Mouse (Mus musculus) liver, embryonic 12.5 days (tissue): Measurements from ENCODE around the gene Pak6. TPM values are rescaled to one million over a fixed set of nuclear protein-coding genes. Genes with fewer than 3 reads are reported as not detected.
"Not testable (repeated sequence)": the region's sequence is repeated elsewhere in the genome, so short reads cannot be mapped to it uniquely, and the experiment has no call there.

Experiments
- ATAC-seq: fragments of 200-750 bp; cut with Nextera tagmentation; 2 replicates; pipeline ENCODE4 v1.8.0; 2017; ENCODE audit warnings: moderate number of reproducible peaks, mild to moderate bottlenecking, moderate library complexity
- H3K27ac ChIP-seq: fragments of 300-500 bp; sonication (generic); 2 replicates; pipeline ENCODE4 v1.5.1; 2016; ENCODE audit warnings: mild to moderate bottlenecking
- H3K27me3 ChIP-seq: fragments of 300-500 bp; sonication (generic); replicated peaks from 2 replicates; pipeline ENCODE4 v1.6.1; 2016; ENCODE audit warnings: mild to moderate bottlenecking, moderate library complexity
- H3K36me3 ChIP-seq: fragments of 300-500 bp; sonication (generic); 2 replicates; pipeline ENCODE4 v1.6.1; 2016; ENCODE audit warnings: mild to moderate bottlenecking, moderate library complexity
- H3K4me1 ChIP-seq: fragments of 300-500 bp; sonication (generic); 2 replicates; pipeline ENCODE4 v1.6.1; 2016
- H3K4me2 ChIP-seq: fragments of 300-500 bp; sonication (generic); 2 replicates; pipeline ENCODE4 v1.6.1; 2016; ENCODE audit warnings: mild to moderate bottlenecking, moderate library complexity
- H3K4me3 ChIP-seq: fragments of 300-500 bp; sonication (generic); 2 replicates; pipeline ENCODE4 v1.5.1; 2016; ENCODE audit warnings: mild to moderate bottlenecking, moderate library complexity
- H3K9ac ChIP-seq: fragments of 300-500 bp; sonication (generic); 2 replicates; pipeline ENCODE4 v1.6.1; 2016; ENCODE audit warnings: mild to moderate bottlenecking, moderate library complexity
- H3K9me3 ChIP-seq: fragments of 300-500 bp; sonication (generic); replicated peaks from 2 replicates; pipeline ENCODE4 v1.6.1; 2016; ENCODE audit warnings: mild to moderate bottlenecking, moderate library complexity
- WGBS: fragments of 180-500 bp; shearing (Covaris S2); methylation state at CpG from one replicate; pipeline ENCODE4 v1.1.7; 2016; ENCODE audit not compliant: insufficient replicate concordance; 5-methylcytosine and 5-hydroxymethylcytosine counted together
- polyA plus RNA-seq: library from polyadenylated mRNA; unstranded; fragments of >200 nt; fragmentation: Nextera tagmentation; extraction: Ambion mirVana; gene quantifications from 2 replicates; pipeline ENCODE4 v1.2.1, GENCODE M21; 2016

Pak6 gene
- polyA plus RNA-seq, 1 experiment from 2014 or later: 1.4 TPM

DNA sequence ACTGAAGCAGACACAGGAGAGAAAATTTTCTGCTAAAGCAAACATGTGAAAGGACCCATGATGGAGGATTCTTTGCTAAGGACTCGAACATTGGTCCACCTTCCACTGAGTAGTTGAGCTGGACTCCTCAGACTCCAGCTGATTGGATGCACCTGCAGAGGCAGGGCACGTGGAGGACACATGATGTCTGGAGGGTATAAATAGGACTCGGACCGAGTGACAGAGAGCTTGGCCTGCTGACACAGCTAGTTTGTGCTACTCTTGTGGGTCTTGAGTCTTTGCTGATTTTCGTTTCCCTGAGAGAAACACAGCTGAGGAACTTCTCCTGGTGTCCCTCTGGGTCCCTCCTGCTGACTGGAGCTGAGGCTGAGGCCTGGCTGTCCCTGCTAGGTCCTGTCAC, 16.4 kb upstream of the Pak6 start:
- no peak overlapping the region for H3K4me2 ChIP-seq
- no peaks in the 10 kb centered on the region for H3K4me1 ChIP-seq
- no peaks in the 10 kb centered on the region; the same call in 1 of the 2 replicates for H3K9me3 ChIP-seq
- H3K36me3 ChIP-seq: peaks cover 42% of the 10 kb centered on the region
- WGBS: 84% methylated on average over 5 of the region's 5 CpGs
- H3K27me3 ChIP-seq: no peaks in the 10 kb centered on the region
- no peak for ATAC-seq
- H3K27ac ChIP-seq: no peak overlapping the region
- H3K4me3 ChIP-seq: no peak overlapping the region
- no peak overlapping the region for H3K9ac ChIP-seq

DNA sequence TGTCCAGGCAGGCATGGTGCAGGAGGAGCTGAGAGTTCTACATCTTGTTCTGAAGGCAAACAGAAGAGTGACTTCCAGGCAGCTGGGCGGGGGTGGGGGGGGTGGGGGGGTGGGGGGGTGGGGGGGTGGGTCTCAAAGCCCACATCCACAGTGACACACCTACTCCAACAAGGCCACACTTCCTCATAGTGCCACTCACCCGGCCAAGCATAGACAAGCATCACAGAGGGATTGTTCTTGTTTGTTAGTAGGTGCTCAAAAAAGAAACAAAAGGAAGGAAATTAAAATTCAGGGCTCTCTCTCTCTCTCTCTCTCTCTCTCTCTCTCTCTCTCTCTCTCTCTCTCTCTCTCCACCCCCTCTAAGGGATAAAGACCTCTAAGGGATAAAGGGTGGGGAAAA, 12.4 kb upstream of the Pak6 start:
- not testable (repeated sequence) for H3K9me3 ChIP-seq, H3K36me3 ChIP-seq, H3K4me3 ChIP-seq, ATAC-seq, H3K9ac ChIP-seq, H3K27me3 ChIP-seq, H3K27ac ChIP-seq, H3K4me2 ChIP-seq, H3K4me1 ChIP-seq
- WGBS: 28% methylated on average over 2 of the region's 2 CpGs

DNA sequence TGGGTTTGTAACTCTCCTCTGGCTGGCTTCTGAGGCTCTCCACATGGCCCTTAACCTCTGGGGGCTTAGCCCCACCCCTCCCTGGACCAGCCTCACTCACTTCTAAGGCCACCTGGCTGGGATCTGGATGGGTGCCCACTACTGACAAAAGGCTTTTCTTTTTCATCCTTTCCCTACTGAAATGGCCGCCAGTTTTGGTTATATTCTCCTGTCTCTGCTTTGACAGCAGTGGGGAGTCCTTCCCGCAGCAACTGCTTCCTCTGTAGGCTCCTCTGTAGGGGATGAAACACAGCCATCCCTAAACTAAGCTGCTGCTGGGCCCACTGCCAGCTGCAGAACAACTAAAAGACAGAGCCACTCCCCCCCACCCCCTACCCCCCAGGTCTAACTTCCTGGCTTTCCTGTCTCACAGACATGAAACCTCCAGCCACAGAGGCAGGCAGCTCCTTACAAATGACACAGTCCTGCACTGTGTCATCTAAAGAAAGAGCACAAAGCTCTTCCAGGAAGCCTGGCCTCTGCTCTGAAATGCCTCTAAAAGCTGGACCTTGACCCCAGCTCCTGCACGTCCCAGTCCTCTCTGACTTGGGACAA, 6.3 kb upstream of the Pak6 start:
- no peaks in the 10 kb centered on the region for H3K9me3 ChIP-seq
- H3K36me3 ChIP-seq: no peaks in the 10 kb centered on the region
- peak overlapping the region; percentile 25; the same call in 1 of the 2 replicates for H3K9ac ChIP-seq
- no peak overlapping the region for H3K4me3 ChIP-seq
- H3K4me2 ChIP-seq: no peak overlapping the region
- H3K4me1 ChIP-seq: peaks cover 53% of the 10 kb centered on the region
- H3K27ac ChIP-seq: peak overlapping the region; percentile 74
- WGBS: 52% methylated on average over 3 of the region's 3 CpGs
- H3K27me3 ChIP-seq: no peaks in the 10 kb centered on the region
- ATAC-seq: no peak

DNA sequence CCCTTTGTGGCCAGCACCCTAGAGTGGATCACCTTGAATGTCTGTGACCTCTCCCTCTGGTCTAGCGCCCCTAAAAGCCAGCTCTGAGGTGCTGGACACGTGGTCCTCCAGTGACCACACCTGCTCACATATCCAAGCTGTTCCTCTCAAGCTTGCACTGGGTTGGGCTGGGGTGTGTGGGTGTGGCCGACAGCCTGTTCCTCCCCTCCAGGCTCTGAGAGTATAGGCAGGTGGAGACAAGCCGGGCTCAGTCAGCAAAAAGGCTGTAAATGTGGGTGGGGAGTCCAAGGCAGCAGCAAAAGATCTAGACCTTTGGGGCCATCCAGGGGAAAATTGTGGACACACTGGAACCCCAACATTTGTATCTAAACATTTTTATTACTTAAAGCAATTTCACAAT, 4.6 kb upstream of the Pak6 start:
- peak overlapping the region; percentile 70 for H3K9ac ChIP-seq
- ATAC-seq: peak; percentile 85
- H3K4me3 ChIP-seq: peak overlapping the region; percentile 54

DNA sequence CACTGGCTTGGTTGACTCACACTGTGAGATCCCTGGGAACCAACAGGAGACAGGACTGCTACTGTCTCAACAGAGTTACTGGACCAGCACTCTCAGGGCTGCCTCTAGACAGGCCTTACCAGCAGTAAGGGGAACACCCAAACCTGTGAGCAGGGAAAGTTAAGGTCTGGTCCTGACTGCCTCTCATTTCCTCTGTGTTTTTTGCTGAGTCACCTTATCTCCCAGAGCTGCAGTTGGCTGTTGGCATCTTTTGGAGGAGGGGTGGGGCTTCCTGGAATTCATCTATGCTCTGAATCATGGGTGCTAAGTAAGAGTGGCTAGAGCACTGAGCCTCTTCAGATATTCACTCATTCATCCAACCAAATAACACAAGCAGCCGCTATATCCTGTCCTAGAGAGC, 4.0 kb upstream of the Pak6 start:
- Histone ChIP-seq H3K27me3 (peaks cover 16% of the 10 kb centered on the region; the same call in 1 of the 2 replicates), H3K36me3 (no peaks in the 10 kb centered on the region), H3K4me2 (peak overlapping the region; percentile 76), H3K27ac (peak overlapping the region; percentile 99), H3K4me1 (peaks cover 76% of the 10 kb centered on the region), H3K4me3 (peak overlapping the region; percentile 54), H3K9me3 (no peaks in the 10 kb centered on the region), H3K9ac (peak overlapping the region; percentile 72)
- WGBS: 23% methylated on average over 1 of the region's 1 CpGs
- ATAC-seq: peak; percentile 82

More for the DNA sequence above, 4.6 kb upstream of the Pak6 start:
- 15% methylated on average over 4 of the region's 4 CpGs for WGBS
- Histone ChIP-seq H3K36me3 (no peaks in the 10 kb centered on the region), H3K4me2 (peak overlapping the region; percentile 76), H3K9me3 (no peaks in the 10 kb centered on the region), H3K27ac (peak overlapping the region; percentile 99), H3K27me3 (0 out of 2 replicates have a peak, but pooled peaks cover 9% of the 10 kb centered on the region), H3K4me1 (peaks cover 70% of the 10 kb centered on the region)

DNA sequence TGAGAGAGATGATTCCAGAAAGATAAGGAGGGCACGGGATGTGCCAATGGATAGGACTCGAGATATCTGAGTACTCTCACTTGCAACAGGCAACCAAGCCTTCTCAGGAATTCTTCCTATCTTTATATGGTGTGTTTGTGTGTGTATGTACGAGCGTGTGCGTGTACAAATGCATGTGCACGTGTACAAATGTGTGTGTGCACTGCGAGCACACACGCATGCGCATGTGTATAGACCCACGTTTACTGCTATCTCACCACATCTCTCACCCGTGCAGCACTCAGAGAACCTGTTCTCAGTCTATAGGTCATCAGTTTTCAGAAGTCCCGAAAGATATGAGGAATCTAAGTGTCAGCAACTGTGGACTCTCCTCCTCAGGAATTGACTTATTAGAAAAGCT, 3.6 kb upstream of the Pak6 start:
- Histone ChIP-seq H3K9ac (peak overlapping the region; percentile 72), H3K36me3 (no peaks in the 10 kb centered on the region), H3K4me2 (peak overlapping the region; percentile 76), H3K27me3 (peaks cover 19% of the 10 kb centered on the region; the same call in 1 of the 2 replicates), H3K27ac (peak overlapping the region; percentile 99), H3K4me1 (peaks cover 80% of the 10 kb centered on the region), H3K9me3 (no peaks in the 10 kb centered on the region), H3K4me3 (peak overlapping the region; percentile 54)
- WGBS: 31% methylated on average over 12 of the region's 12 CpGs
- ATAC-seq: peak; percentile 17

DNA sequence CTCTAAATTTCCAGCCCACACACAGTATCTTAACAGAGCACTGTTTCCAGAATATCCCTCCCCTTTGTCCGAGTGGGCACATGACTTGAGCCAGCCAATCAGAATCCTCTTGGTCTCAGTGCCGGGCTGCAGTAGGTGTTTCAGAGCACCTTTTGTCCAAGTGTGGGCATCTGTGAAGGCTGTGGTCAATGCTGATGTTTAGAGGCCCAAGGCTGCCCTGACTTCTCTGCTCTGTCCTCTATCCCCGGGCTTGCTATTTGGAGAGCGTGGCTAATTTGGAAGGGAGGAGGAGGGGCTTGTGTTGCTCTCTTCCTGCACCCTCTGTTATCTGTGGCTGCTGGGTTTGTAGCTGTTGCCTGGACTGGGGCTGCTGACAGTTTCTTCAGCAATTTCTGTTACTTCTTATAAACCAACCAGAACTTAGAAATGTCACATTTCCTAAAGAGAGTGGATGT, 3.1 kb upstream of the Pak6 start:
- Histone ChIP-seq H3K27me3 (peaks cover 22% of the 10 kb centered on the region; the same call in 1 of the 2 replicates), H3K27ac (peak overlapping the region; percentile 99), H3K4me3 (peak overlapping the region; percentile 54), H3K9ac (peak overlapping the region; percentile 72), H3K4me1 (peaks cover 86% of the 10 kb centered on the region), H3K4me2 (peak overlapping the region; percentile 76), H3K9me3 (no peaks in the 10 kb centered on the region), H3K36me3 (no peaks in the 10 kb centered on the region)
- ATAC-seq: peak; percentile 71
- WGBS: 0% methylated on average over 4 of the region's 4 CpGs

DNA sequence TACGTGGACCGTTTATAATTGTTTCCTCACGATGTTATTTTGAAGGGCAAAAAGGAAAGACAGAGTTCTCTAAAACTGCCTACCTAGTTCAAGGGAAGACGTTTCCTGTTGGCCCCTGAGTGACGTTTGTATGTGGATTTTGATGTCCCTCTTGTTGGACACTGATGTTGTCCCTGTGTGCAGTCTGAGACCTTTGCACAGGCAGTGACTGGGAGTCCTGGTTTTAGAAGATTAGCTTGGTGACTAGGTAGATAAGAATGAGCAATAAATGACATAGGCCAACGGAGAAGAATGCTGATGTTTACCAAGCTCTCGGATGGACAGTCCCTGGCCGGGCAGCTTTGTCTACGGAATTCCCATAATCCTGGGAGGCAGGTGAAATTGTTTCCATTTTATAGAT, 1.2 kb upstream of the Pak6 start:
- Histone ChIP-seq H3K27ac (peak overlapping the region; percentile 99), H3K36me3 (no peaks in the 10 kb centered on the region), H3K4me3 (no peak overlapping the region), H3K27me3 (peaks cover 31% of the 10 kb centered on the region; the same call in 1 of the 2 replicates), H3K4me1 (peaks cover 87% of the 10 kb centered on the region), H3K4me2 (peak overlapping the region; percentile 90), H3K9me3 (no peaks in the 10 kb centered on the region), H3K9ac (peak overlapping the region; percentile 75; the same call in 1 of the 2 replicates)
- 38% methylated on average over 9 of the region's 9 CpGs for WGBS
- no peak for ATAC-seq

DNA sequence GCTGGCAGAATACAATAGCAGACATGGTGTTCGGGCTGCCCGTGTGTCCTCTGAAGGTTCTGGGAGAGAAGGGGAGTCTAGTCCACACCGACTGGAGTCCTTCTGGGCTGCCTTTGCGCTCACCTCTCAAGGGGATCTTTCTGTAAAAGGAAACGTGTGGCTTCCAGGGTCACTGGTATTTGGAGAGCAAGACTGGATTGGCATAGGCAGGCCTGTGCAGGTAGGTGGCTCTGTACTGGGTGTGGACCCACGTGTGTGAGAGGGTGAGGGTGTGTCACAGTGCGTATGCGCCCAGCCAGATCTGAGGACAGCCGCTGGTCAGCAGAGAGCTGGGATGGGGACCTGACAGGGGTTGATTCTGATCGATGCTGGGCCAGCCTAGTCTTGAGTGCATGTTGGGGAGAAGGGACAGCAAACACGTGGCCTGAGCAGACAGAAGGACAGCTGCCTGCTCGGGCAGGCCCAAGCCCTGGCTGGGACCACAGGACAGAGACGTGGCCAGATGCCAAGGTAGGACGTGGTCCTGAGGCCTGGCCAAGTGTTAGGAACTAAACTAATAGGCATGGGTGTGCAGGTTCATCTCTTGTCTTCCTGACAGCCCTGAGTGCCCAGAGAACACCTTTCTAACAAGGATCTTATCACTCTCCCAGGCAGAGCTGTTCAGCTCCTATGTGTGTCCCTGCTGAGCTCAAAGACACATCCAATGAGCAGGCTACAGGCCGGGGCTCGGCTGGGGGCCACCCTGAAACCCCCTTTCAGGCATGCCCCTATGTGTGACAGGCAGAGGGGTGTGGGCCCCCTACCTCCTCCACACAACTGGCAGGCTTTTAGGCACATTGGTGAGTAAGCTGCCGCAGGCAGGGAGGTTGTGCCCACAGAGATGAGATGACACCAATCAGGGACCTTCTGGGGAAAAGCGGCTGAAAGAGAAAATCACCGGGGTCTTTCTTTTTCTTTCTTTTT, 982 bp downstream of the Pak6 start:
- 45% methylated on average over 19 of the region's 19 CpGs for WGBS
- peaks cover 73% of the 10 kb centered on the region for H3K4me1 ChIP-seq
- H3K4me3 ChIP-seq: peak overlapping the region; percentile 67
- ATAC-seq: peak; percentile 47; the same call in 1 of the 2 replicates
- peak overlapping the region; percentile 99 for H3K27ac ChIP-seq
- peak overlapping the region; percentile 75 for H3K9ac ChIP-seq
- H3K27me3 ChIP-seq: peaks cover 34% of the 10 kb centered on the region; the same call in 1 of the 2 replicates
- peak overlapping the region; percentile 90 for H3K4me2 ChIP-seq
- no peaks in the 10 kb centered on the region for H3K36me3 ChIP-seq
- no peaks in the 10 kb centered on the region for H3K9me3 ChIP-seq

DNA sequence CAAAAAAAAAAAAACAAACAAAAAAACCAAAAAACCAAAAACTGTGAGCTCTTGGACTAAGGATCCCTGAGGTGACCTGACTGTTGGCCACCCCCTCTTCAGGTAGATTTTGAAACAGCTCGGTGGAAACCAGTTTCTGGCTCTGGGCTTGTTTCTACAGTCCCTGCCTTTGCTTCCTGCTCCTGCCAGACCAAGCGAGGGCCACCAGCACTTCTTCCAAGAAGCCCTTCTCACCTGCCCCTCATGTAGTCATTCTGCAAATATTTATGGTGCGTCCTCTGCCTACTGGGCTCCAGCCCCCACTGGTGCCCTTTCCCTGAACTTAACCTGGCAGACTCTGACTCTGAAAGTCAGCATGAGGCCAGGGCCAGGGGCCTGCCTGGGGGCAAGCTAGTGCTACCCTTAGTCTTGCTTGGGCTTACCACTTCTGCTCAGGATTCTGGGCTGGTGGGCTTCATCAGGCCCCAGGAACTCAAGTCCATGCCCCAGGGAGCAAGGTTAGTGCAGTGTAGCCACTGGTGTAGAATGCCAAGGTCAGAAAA, 1.9 kb downstream of the Pak6 start:
- H3K4me3 ChIP-seq: no peak overlapping the region
- peak overlapping the region; percentile 7; the same call in 1 of the 2 replicates for H3K9ac ChIP-seq
- no peak for ATAC-seq
- peaks cover 39% of the 10 kb centered on the region; the same call in 1 of the 2 replicates for H3K27me3 ChIP-seq
- H3K9me3 ChIP-seq: no peaks in the 10 kb centered on the region
- no peak overlapping the region for H3K4me2 ChIP-seq
- no peaks in the 10 kb centered on the region for H3K36me3 ChIP-seq
- 67% methylated on average over 3 of the region's 3 CpGs for WGBS
- H3K27ac ChIP-seq: no peak overlapping the region
- peaks cover 66% of the 10 kb centered on the region for H3K4me1 ChIP-seq

DNA sequence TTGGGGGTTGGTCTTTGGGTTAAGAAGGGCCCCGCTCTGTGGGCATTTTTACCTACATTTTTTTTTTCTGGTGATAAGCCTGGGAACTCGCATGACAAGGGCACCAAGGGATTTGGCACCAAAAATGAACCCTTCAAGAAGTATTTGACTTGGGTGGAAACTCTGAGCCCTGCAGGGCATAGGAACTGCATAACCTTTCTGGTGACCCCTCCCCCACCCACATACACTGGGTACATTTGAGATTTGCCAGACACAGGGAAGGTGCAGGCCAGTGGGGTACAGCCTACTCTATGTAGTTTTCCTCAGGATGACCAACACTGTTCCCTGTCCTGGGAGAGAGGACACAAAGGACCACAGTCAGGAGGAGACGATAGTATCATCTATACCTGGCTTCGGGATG, 2.5 kb downstream of the Pak6 start:
- Histone ChIP-seq H3K27ac (no peak overlapping the region), H3K4me3 (no peak overlapping the region), H3K9ac (peak overlapping the region; percentile 7; the same call in 1 of the 2 replicates), H3K9me3 (no peaks in the 10 kb centered on the region), H3K27me3 (peaks cover 42% of the 10 kb centered on the region; the same call in 1 of the 2 replicates), H3K4me1 (peaks cover 61% of the 10 kb centered on the region), H3K36me3 (no peaks in the 10 kb centered on the region), H3K4me2 (no peak overlapping the region)
- ATAC-seq: no peak
- 80% methylated on average over 4 of the region's 4 CpGs for WGBS
